Mouse (Mus musculus): ENCODE data around the gene Hells.

Hells gene

DNA sequence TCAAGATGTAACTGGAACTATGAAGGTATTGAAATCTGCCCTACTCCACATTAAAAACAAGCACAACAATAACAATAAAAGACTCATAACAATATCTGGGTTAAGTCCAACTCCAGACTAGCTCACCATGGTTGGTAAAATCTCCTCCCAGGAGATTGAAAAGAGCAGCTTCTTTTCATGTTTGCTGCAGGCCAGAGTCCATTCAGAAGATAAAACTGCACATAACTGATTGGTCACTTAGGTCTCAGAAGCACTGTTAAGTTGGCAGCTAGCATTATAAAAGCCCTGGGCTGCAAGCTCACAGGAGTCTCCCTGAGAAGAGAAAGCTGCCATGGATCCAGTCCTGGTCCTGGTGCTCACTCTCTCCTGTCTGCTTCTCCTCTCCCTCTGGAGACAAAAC is 76.0 kb downstream of the Hells start, which contains the start of gene Cyp2c55:
TSS of gene Cyp2c55 (plus strand) at position 305 of the 400 bp plus-strand sequence.
- in situ Hi-C loops (cut with MboI, MseI), result no loop called here
